ENCODE assay signal across 8 mouse cellular contexts in genomic region chr4:95049153-95049552, GRCm38 (mm10). TPM values are rescaled to one million over a fixed set of nuclear protein-coding genes. Genes with fewer than 3 reads are reported as not detected.
A peak's percentile ranks its signal among the peaks of the same experiment; 100 is the strongest.
DNase-seq lines count a peak whose midpoint lies in the region; ATAC-seq lines count a peak whose summit lies in the region.

No protein-coding gene starts in this region.

- H3K4me1 ChIP-seq in heart, embryonic 15.5 days (replicated peaks), result peaks cover 16% of the 10 kb centered on the region

- peak; percentile 4 for DNase-seq in heart, adult 8-10 months (ENCODE audit: low spot score)
- no peak for DNase-seq in heart, adult 9 months (ENCODE audit: low spot score in 2 of 2)
- DNase-seq in MN1 (ENCODE audit: low spot score), result peak; percentile 28
- DNase-seq in left cerebral cortex, postnatal 10 days (ENCODE audit: extremely low spot score in 1 of 2, low spot score in 2 of 2), result no peak
- DNase-seq in ovary, postnatal 14 days (ENCODE audit: low spot score), result no peak
- DNase-seq in thymus, postnatal 25 days, result no peak

- H3K27ac ChIP-seq in heart, embryonic 15.5 days, result no peak overlapping the region
- H3K27ac ChIP-seq in macrophage, result peak overlapping the region; percentile 97; the same call in 1 of the 2 replicates

- no peaks in the 10 kb centered on the region for H3K36me3 ChIP-seq in heart, embryonic 15.5 days
- H3K36me3 ChIP-seq in macrophage (ENCODE audit: inconsistent target), result no peaks in the 10 kb centered on the region

- ATAC-seq in heart, embryonic 15.5 days (replicated peaks; ENCODE audit: insufficient number of reproducible peaks, insufficient read depth, low FRiP score, low read depth), result no peak

- H3K4me2 ChIP-seq in heart, embryonic 15.5 days, result peak overlapping the region; percentile 79

- intact Hi-C loops in left cerebral cortex, postnatal 10 days (cut with DNase I), result no loop called here

- H3K4me3 ChIP-seq in heart, embryonic 15.5 days, result peak overlapping the region; percentile 80
- peak overlapping the region; percentile 81 for H3K4me3 ChIP-seq in macrophage (ENCODE audit: inconsistent target)

- H3K9me3 ChIP-seq in heart, embryonic 15.5 days (replicated peaks), result no peaks in the 10 kb centered on the region

- peak overlapping the region; percentile 46 for H3K9ac ChIP-seq in heart, embryonic 15.5 days

- WGBS in heart, embryonic 15.5 days, result 18% methylated on average over 2 of the region's 2 CpGs
- WGBS in macrophage (ENCODE audit: missing documents), result 72% methylated on average over 2 of the region's 2 CpGs

- H3K79me2 ChIP-seq in macrophage (ENCODE audit: inconsistent target), result peaks cover 34% of the 10 kb centered on the region

- no peaks in the 10 kb centered on the region for H3K27me3 ChIP-seq in heart, embryonic 15.5 days

RNA-seq across cellular contexts. Expression of gene Jun, which starts 2.9 kb away (rescaled TPM):
- total RNA-seq in heart, adult 8-10 months (2022), result 10 to 100 TPM; 38.5 to 58.4 (median 49.5) TPM
- 70.7 and 75.5 TPM in 2 replicates for polyA plus RNA-seq in heart, embryonic 15.5 days (2015; fragmentation: Nextera tagmentation; extraction: Ambion mirVana)
- total RNA-seq in macrophage (2018; cell fraction: chromatin; rRNA removed), result 100 to 1,000 TPM in 10 of 26 experiments, 10 to 100 TPM in 16; 17.6 to 414 (median 78.5) TPM
- total RNA-seq in macrophage (2018; cell fraction: cytosol; rRNA removed), result 100 to 1,000 TPM in 18 of 26 experiments, 10 to 100 TPM in 8; 46.1 to 671 (median 174) TPM
- 100 to 1,000 TPM in 24 of 26 experiments, 10 to 100 TPM in 2; 58.0 to 810 (median 256) TPM for total RNA-seq in macrophage (2018; cell fraction: nucleus; rRNA removed)
- 85.3 to 155 TPM (median 144 TPM) in 3 replicates for polyA plus RNA-seq in macrophage (2018)
- 10 to 100 TPM; 38.0 to 39.8 TPM for total RNA-seq in left cerebral cortex, postnatal 10 days (2021)

Comparison
In these comparisons a context has a peak if more than half of its experiments do, and no peak if none do; other contexts are left out.
1. DNase-seq: peak in heart, adult 8-10 months (single experiment) and MN1 (single experiment); none in heart, adult 9 months (0 of 2), left cerebral cortex, postnatal 10 days (0 of 2), ovary, postnatal 14 days (single experiment) and thymus, postnatal 25 days (single experiment).